Mouse (Mus musculus) testis, postnatal 10 days (tissue): ENCODE results near the gene Ccdc9b.

ENCODE experiments used
- DNase-seq: peaks from one replicate; pipeline ENCODE4 v3.0.0; 2021; ENCODE audit warnings: low spot score

Gene Ccdc9b

GRCm38 (mm10) chr2:118776295-118776694, 13.8 kb upstream of the Ccdc9b start:
- DNase-seq, result no peak

DNA sequence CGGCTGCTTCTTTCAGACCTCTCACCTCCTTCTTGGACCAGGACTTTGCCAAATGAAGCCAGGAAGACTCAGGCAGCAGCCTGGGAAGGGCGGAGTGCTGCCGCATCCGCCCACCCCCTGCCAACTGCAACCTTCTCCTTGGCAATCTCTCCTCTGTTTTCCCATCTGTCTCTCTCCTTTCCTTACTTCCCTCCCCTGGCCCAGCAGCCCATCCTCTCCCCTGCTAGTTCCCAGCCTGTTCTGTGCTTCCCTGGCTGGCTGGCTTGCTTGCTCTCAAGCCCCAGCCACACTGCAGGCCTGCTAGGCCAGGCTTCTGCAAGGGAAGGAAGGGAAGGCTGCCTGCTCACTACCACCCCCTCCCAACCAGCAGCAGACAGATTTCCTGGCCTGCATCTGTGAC, 13.4 kb upstream of the Ccdc9b start:
- DNase-seq, result no peak

GRCm38 (mm10) chr2:118775396-118775795, 12.9 kb upstream of the Ccdc9b start:
- DNase-seq, result no peak

DNA sequence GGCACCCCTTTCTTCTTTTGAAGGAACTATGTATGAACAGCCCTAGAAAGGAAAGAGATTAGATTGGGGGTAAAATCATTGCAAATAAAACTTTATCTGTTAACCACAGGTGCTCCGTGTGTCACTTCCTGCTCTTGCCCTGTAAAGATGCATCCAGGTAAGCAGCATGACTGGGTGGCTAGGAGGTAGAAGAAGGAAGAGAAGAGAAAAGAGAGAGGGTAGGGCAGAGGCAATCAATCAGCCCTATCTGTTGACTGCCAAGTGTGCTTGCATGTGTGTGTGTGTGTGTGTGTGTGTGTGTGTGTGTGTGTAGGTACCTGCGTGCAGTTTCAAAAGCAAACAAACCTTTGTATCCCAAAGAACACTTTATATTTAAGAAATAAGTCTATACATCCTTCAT, 12.1 kb upstream of the Ccdc9b start:
- DNase-seq, result no peak

DNA sequence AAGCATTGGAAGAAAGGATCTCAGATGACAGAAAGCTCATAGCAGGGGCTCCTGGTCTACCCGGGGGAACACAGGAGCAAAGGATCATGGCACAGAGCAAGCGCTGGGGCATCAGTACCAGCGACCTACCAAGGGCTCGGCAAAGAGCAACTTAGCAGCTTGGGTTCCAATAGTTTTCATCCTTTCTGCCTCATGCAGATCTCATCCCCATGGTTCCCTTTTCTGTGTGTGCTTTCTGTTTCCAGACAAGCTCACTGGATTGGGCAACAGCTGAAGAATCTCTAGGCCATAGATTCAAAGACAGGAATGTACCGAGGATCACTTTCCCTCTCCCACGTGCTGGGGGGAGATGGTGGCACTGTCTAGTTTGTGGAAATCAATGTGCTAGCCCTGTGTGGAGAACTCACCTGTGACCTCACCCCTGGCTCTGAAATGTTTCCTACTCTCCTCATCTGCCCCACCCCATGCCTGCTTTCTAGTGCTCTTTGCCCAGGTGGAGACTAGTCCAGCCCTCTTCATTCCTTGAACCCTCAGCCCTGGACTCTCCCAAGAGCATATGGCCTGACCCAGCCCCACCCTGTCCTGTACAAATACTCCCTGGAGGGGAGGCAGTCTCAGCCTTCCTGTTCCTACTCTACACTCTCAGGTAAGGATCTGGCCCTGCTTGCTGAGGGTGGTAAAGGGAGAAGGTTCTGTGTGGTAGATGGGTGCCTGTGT, 9.9 kb upstream of the Ccdc9b start, which contains the start of gene Phgr1:
Gene Phgr1, plus strand, starts transcription at position 612 of the 717 bp plus-strand sequence.
- no peak for DNase-seq

DNA sequence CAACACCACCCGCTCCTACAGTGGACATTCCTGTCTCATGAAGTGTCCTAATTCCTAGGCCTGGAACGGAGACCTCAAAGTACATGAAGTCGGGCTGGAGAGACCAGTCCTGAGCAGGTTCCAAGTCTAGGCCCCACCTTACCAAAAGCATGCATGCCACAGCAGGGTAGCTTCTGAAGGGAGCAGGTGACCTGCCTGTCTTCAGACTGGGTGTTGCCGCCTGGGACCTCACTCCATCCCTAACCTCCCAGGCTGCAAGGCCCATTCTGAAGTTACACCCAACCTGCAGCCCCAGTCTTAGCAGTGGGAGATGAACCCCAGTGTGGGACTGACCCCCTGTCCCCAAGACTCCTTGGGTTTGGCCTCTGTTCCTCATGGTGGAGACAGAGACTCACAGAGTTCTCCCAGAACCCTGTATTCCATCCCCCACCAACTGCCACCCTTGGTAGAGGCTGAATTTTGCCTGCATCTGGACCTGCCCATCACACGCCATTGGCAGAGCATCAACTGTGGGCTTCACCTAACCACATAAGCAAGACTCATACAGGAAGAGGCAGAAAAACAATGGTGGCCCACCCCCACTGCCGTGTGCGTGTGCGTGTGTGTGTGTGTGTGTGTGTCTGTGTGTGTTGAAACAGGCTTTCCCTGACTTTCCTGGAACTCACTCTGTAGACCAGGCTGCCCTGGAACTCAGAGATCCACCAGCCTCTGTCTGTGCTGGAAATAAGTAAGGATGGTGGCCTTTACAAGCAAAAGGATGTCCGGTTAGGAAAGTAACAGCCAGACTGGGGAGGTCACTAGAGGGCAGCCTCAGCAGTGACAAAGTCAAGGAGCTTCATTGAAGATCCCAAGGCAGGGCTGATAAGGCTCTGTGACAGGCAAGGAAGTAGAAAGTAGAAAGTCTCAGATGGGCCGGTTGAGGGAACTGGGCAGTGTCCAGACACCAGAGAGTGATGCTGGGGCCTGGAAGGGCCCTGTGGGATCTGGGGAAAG, 3.9 kb upstream of the Ccdc9b start:
- no peak for DNase-seq

DNA sequence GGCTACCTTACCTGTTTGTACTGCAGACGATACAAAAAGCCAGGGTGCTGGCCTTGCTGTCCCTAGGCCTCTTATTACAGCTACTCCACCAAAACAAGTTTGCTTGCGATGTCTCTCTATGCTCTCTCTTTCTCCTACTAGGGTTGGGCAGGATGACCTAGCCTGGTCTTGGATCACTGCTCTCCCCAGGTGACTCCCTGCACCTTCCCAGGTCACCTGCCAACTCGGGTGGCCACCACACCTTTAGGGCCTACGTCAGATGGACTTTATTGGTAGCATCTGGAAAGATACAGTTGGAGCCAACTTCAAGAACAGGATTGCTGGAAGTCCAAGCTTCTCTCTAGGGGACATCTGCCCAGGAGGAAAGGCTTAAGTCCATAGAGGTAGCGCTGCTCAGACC, 2.4 kb upstream of the Ccdc9b start:
- DNase-seq, result no peak

GRCm38 (mm10) chr2:118764094-118764831, 1.8 kb upstream of the Ccdc9b start:
- peak; percentile 69 for DNase-seq

- no peak for DNase-seq
Observed at GRCm38 (mm10) chr2:118763469-118763868, 1.0 kb upstream of the Ccdc9b start.

GRCm38 (mm10) chr2:118762784-118763148, 305 bp upstream of the Ccdc9b start:
- DNase-seq, result no peak

DNA sequence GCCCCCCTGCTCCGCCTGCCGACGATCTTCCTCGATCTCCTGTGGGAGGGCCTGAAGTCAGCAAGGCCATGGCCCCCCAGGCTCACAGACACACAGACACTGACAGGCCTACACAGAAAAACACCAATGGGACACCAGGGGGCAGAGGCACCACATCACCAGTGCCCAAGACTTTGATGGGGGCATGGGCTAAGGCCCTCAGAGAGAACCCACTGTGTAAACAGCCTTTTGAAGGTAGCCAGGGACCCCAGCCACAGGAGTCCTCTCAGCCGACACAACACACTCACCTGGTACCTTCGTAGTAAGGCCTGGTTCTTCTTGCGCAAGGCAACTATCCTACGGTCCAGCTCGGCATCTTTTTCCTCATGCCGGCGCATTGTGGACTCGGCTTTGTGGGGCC, 1.1 kb downstream of the Ccdc9b start:
- no peak for DNase-seq

- no peak for DNase-seq
Observed at GRCm38 (mm10) chr2:118760311-118761025, 2.0 kb downstream of the Ccdc9b start.

DNA sequence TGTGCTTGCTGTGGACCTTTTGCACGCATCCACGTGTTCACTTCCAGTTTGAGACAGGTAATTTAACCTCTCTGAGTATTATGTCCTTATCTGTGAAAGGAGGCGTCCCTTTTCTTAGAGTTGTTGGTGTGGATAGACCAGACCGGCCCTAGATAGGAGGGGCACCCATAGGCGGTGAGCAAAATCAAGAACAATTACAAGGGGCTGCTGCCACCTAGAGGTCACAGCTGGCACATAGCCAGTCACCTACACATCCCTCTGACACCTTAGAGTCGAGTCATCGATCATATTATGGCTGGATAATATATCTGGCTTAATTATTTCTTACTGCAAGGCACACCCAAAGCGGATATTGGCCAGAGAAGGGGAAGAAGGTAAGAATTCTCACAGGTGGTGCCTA, 2.6 kb downstream of the Ccdc9b start:
- peak; percentile 61 for DNase-seq

GRCm38 (mm10) chr2:118756103-118756502, 6.4 kb downstream of the Ccdc9b start:
- no peak for DNase-seq

- no peak for DNase-seq
Observed at GRCm38 (mm10) chr2:118755407-118755806, 7.1 kb downstream of the Ccdc9b start.

DNA sequence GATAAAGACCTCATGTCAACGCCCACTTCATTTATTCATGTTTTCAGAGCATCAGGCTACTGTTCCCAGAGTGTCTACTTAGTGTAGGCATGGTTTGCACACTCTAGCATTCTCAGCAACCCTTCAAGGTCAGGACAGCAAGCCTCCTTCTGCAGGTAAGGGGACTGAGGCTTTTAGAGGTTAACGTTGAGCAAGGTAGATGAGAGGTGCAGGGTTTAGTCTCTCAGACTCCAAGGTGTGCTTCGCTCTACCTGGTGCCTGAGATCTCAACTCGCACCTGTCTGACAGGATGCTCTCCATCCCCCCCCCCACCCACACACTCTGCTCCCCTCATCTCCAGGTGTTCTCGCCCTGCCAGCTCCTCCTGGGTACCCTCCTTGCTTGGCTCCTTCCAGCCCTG, 8.3 kb downstream of the Ccdc9b start:
- no peak for DNase-seq

DNA sequence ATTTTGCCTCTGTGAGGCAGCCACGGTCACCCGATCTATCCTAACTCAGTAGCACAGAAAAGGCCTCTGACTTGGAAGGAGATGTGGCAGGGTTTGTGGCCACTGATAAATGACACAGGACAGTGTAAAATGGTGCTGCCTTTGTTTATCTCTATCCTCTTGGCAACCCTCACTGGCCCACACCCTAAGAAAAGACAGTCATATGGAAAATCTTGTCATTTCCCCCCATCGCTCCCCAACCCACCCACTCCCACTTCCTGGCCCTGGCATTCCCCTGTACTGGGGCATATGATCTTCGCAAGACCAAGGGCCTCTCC, 9.7 kb downstream of the Ccdc9b start:
- no peak for DNase-seq

DNA sequence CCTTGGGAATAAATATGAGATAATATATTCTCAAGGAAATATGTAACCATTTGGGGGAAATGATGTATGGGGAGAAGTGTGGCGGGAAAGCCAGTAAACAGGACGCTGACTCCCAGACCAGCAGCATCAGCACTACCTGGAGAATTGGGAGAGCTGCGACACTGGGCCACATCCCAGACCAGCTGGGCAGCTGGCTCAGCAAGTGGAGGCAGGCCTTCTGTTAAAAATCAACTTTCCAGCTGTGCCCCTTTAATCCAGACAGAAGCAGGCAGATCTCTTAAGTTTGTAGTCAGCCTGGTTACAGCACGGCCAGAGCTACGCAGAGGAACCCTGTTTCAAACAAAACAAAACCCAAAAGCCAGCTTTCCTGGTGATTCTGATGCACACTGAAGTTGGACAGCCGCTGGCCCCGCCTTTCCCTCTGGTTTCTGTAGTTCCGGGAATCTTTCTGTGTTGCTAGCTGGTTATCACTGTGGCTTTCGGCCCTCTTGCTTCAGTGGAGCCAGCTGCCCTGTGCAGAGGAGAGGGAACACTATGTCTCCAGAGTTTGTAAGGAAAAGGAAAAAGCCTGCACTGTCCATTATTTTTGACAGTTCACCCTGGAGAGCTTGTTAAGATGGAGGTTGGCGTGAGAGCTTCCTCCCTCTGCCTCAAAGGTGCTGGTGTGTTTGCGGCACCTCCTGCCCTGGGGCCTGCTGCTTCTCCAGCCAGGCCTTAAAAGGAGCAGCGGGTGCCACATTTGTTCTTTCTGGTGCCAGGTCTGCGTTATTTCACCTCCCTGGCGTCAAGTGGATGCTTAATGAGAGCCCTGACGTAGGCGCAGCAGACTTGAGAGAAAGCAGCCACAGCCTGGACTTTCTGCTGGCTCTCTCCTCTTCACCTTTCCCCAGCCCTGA, 10.3 kb downstream of the Ccdc9b start:
- peak; percentile 57 for DNase-seq

- DNase-seq, result no peak
Observed at GRCm38 (mm10) chr2:118750476-118750875, 12.0 kb downstream of the Ccdc9b start.

GRCm38 (mm10) chr2:118749341-118749884, 13.0 kb downstream of the Ccdc9b start:
- no peak for DNase-seq
